ENCODE assay signal across 14 mouse cellular contexts in the genomic region with DNA sequence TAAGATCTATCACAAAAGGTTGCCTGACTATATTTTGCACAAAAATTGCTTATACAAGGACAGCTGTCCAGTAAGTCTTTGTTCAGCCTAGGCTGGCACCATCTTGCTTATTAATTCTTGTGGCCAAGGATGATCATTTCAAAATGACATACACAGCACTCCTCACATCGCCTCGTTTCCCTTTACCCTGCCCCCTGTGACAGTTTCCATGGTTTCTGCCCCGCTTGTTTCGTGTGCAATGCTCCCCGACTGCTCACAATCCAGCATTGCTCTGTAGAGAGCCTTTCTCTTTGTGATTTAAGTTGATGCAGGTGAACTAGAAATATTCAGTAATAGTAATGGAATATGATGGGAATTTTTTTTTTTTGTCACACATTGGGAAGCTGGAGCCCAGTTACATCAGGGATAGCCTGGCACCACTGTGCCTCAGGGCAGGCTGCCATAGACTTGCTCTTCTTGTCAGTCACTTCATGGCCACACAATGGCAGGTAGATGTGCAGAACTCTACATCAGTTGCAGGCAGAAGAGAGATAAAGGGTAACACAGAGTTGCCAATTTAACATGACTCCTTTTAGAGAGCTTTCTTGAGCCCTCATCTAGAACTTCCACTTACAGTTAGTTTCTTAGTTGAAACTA.
"Had no signal": no experiment of that assay in that cellular context is flagged by ENCODE, and none has a peak within 500 bp of the region (broad histone marks: within the 10 kb centered on the region; RNA-seq: fewer than 3 reads in every experiment).

No protein-coding gene starts in this region.

- H3K9ac ChIP-seq: intestine, embryonic 15.5 days; kidney, embryonic 15.5 days; limb, embryonic 13.5 days; liver, embryonic 15.5 days; lung, embryonic 14.5 days had no signal

- H3K4me2 ChIP-seq: intestine, embryonic 15.5 days; kidney, embryonic 15.5 days; limb, embryonic 13.5 days; liver, embryonic 15.5 days; lung, embryonic 14.5 days had no signal

- H3K27me3 ChIP-seq: intestine, embryonic 15.5 days; kidney, embryonic 15.5 days; limb, embryonic 13.5 days; liver, embryonic 15.5 days had no signal

- ATAC-seq: intestine, embryonic 15.5 days had no signal

- H3K4me3 ChIP-seq: intestine, embryonic 15.5 days; kidney, embryonic 15.5 days; limb, embryonic 13.5 days; liver, embryonic 15.5 days; myocyte had no signal

- H3K4me1 ChIP-seq: intestine, embryonic 15.5 days; kidney, embryonic 15.5 days; limb, embryonic 13.5 days; liver, embryonic 15.5 days had no signal

- H3K9me3 ChIP-seq: intestine, embryonic 15.5 days; kidney, embryonic 15.5 days; limb, embryonic 13.5 days; liver, embryonic 15.5 days had no signal

- DNase-seq: kidney, adult 18-20 months; kidney, postnatal 14 days; left cerebral cortex, postnatal 4 days; lung, embryonic 14.5 days; lung, postnatal 10 days; lung, postnatal 4 days; right cerebral cortex, adult 18-20 months; right cerebral cortex, postnatal 25 days; thymus, postnatal 4 days had no signal

- H3K36me3 ChIP-seq: intestine, embryonic 15.5 days; kidney, embryonic 15.5 days; limb, embryonic 13.5 days; liver, embryonic 15.5 days had no signal

- H3K27ac ChIP-seq: intestine, embryonic 15.5 days; kidney, embryonic 15.5 days; limb, embryonic 13.5 days; liver, embryonic 15.5 days had no signal
